In the genomic region with DNA sequence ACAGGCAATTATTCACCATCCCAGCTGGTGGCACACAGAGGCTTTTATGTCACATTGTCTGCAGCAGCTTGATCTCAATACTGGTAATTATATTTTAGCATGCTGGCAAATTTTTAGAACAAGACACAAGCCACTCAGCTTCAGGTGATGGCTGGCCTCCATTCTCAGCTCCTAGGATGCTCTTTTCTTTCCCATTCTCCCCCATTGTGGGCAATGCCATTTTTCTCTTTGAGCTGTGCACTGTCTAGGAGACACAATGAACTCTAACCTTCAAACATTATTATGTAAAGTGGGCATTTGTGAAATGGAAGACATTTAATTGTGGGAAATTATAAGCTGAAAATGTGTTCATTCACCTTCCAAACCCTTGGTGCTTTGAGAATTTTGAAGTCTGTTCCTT, we compare ENCODE assay signal across 18 mouse cellular contexts.
DNase-seq lines count a peak whose midpoint lies in the region; ATAC-seq and TF ChIP-seq lines count a peak whose summit lies in the region.
"Had no signal": no experiment of that assay in that cellular context is flagged by ENCODE, and none has a peak within 500 bp of the region (broad histone marks: within the 10 kb centered on the region; RNA-seq: fewer than 3 reads in every experiment).

No protein-coding gene starts in this region.

- TF ChIP-seq CTCF in brain, embryonic 14.5 days (IDR thresholded peaks at IDR 0.05; ENCODE audit: borderline replicate concordance, extremely low read depth, insufficient read depth, insufficient read length): no peak

- H3K36me3 ChIP-seq in forebrain, embryonic 11.5 days (ENCODE audit: control insufficient read depth, insufficient read depth, low read length): no peaks in the 10 kb centered on the region
- no peaks in the 10 kb centered on the region for H3K36me3 ChIP-seq in forebrain, embryonic 10.5 days (replicated peaks)
- no peaks in the 10 kb centered on the region for H3K36me3 ChIP-seq in midbrain, embryonic 11.5 days (ENCODE audit: control insufficient read depth, insufficient read depth, low read length)
- H3K36me3 ChIP-seq in midbrain, embryonic 16.5 days (ENCODE audit: control insufficient read depth, insufficient read depth, low read length): no peaks in the 10 kb centered on the region
- H3K36me3 ChIP-seq in liver, embryonic 12.5 days: no peaks in the 10 kb centered on the region
- H3K36me3 ChIP-seq: embryonic facial prominence, embryonic 10.5 days; heart, embryonic 12.5 days had no signal

- H3K27me3 ChIP-seq in forebrain, embryonic 11.5 days (ENCODE audit: control insufficient read depth, insufficient read depth, low read length): no peaks in the 10 kb centered on the region
- H3K27me3 ChIP-seq in forebrain, embryonic 10.5 days (ENCODE audit: poor library complexity, severe bottlenecking): peaks cover 30% of the 10 kb centered on the region; the same call in 1 of the 2 replicates
- H3K27me3 ChIP-seq in midbrain, embryonic 11.5 days (ENCODE audit: control insufficient read depth, insufficient read depth, low read length): no peaks in the 10 kb centered on the region
- H3K27me3 ChIP-seq in midbrain, embryonic 16.5 days (ENCODE audit: control insufficient read depth, insufficient read depth, low read depth, low read length): no peaks in the 10 kb centered on the region
- no peaks in the 10 kb centered on the region for H3K27me3 ChIP-seq in liver, embryonic 12.5 days (replicated peaks)
- H3K27me3 ChIP-seq: heart, embryonic 12.5 days had no signal

- H3K27ac ChIP-seq in forebrain, embryonic 11.5 days (ENCODE audit: low read depth, low read length): no peak overlapping the region
- no peak overlapping the region for H3K27ac ChIP-seq in forebrain, embryonic 10.5 days
- no peak overlapping the region for H3K27ac ChIP-seq in midbrain, embryonic 11.5 days (ENCODE audit: low read depth, low read length)
- H3K27ac ChIP-seq in midbrain, embryonic 16.5 days (ENCODE audit: low read length): no peak overlapping the region
- no peak overlapping the region for H3K27ac ChIP-seq in liver, embryonic 12.5 days
- H3K27ac ChIP-seq: embryonic facial prominence, embryonic 10.5 days had no signal

- H3K4me1 ChIP-seq in forebrain, embryonic 11.5 days (replicated peaks; ENCODE audit: control insufficient read depth, insufficient read depth, low read length): no peaks in the 10 kb centered on the region
- H3K4me1 ChIP-seq in forebrain, embryonic 10.5 days: peaks cover 13% of the 10 kb centered on the region
- H3K4me1 ChIP-seq in midbrain, embryonic 11.5 days (ENCODE audit: control insufficient read depth, insufficient read depth, low read length): no peaks in the 10 kb centered on the region
- no peaks in the 10 kb centered on the region for H3K4me1 ChIP-seq in midbrain, embryonic 16.5 days (ENCODE audit: control insufficient read depth, insufficient read depth, low read length)
- H3K4me1 ChIP-seq in liver, embryonic 12.5 days: no peaks in the 10 kb centered on the region
- H3K4me1 ChIP-seq: embryonic facial prominence, embryonic 10.5 days; heart, embryonic 12.5 days had no signal

- H3K9me3 ChIP-seq in forebrain, embryonic 11.5 days (ENCODE audit: control insufficient read depth, low read length): no peaks in the 10 kb centered on the region
- no peaks in the 10 kb centered on the region for H3K9me3 ChIP-seq in forebrain, embryonic 10.5 days
- H3K9me3 ChIP-seq in midbrain, embryonic 11.5 days (ENCODE audit: control insufficient read depth, low read length): no peaks in the 10 kb centered on the region
- H3K9me3 ChIP-seq in midbrain, embryonic 16.5 days (replicated peaks; ENCODE audit: control insufficient read depth, low read length, poor library complexity, severe bottlenecking): no peaks in the 10 kb centered on the region
- no peaks in the 10 kb centered on the region for H3K9me3 ChIP-seq in liver, embryonic 12.5 days (replicated peaks)
- H3K9me3 ChIP-seq: embryonic facial prominence, embryonic 10.5 days had no signal

- no peak overlapping the region for H3K9ac ChIP-seq in forebrain, embryonic 11.5 days (ENCODE audit: low read length)
- H3K9ac ChIP-seq in midbrain, embryonic 11.5 days (ENCODE audit: low read length): no peak overlapping the region
- no peak overlapping the region for H3K9ac ChIP-seq in midbrain, embryonic 16.5 days (ENCODE audit: low read depth, low read length)
- H3K9ac ChIP-seq in liver, embryonic 12.5 days: no peak overlapping the region
- H3K9ac ChIP-seq: heart, embryonic 12.5 days had no signal

- no peak overlapping the region for H3K4me2 ChIP-seq in forebrain, embryonic 11.5 days (ENCODE audit: low read depth, low read length, severe bottlenecking)
- no peak overlapping the region for H3K4me2 ChIP-seq in midbrain, embryonic 11.5 days
- no peak overlapping the region for H3K4me2 ChIP-seq in midbrain, embryonic 16.5 days (ENCODE audit: low read length)
- H3K4me2 ChIP-seq in liver, embryonic 12.5 days: no peak overlapping the region
- H3K4me2 ChIP-seq: heart, embryonic 12.5 days had no signal

- intact Hi-C loops in heart, postnatal 10 days (cut with DNase I): no loop called here

- TF ChIP-seq POLR2A in brain, embryonic 14.5 days (IDR thresholded peaks at IDR 0.05; ENCODE audit: borderline replicate concordance, extremely low read depth, insufficient read depth, insufficient read length, poor library complexity, severe bottlenecking): no peak

- no peak for DNase-seq in forebrain, embryonic 11.5 days (ENCODE audit: low spot score)
- DNase-seq in forebrain, embryonic 10.5 days (ENCODE audit: extremely low spot score, low spot score): no peak
- peak; percentile 21 for DNase-seq in heart, adult 11 months
- DNase-seq in heart, postnatal 10 days: no peak
- DNase-seq in midbrain, embryonic 11.5 days (ENCODE audit: low spot score, missing footprints): no peak
- peak; percentile 54 for DNase-seq in brain, embryonic 14.5 days (ENCODE audit: low read depth)
- DNase-seq: adrenal gland, postnatal 10 days; cerebellum, adult 11-12 months; cerebellum, adult 9-10 months; cerebellum, postnatal 25 days; gastrocnemius, postnatal 14 days; heart, postnatal 36 days; kidney, adult 2 months had no signal

- H3K4me3 ChIP-seq in forebrain, embryonic 11.5 days (ENCODE audit: low read depth, low read length): no peak overlapping the region
- no peak overlapping the region for H3K4me3 ChIP-seq in forebrain, embryonic 10.5 days
- H3K4me3 ChIP-seq in midbrain, embryonic 11.5 days (ENCODE audit: low read depth, low read length): no peak overlapping the region
- H3K4me3 ChIP-seq in midbrain, embryonic 16.5 days (ENCODE audit: low read depth, low read length): no peak overlapping the region
- no peak overlapping the region for H3K4me3 ChIP-seq in liver, embryonic 12.5 days
- H3K4me3 ChIP-seq: embryonic facial prominence, embryonic 10.5 days; heart, embryonic 12.5 days had no signal

- ATAC-seq in forebrain, embryonic 11.5 days (replicated peaks; ENCODE audit: low FRiP score): peak; percentile 78
- 0 out of 2 replicates have a peak, but pooled peaks have one; percentile 38 for ATAC-seq in midbrain, embryonic 11.5 days (ENCODE audit: low FRiP score)
- no peak for ATAC-seq in midbrain, embryonic 16.5 days
- no peak for ATAC-seq in liver, embryonic 12.5 days
- ATAC-seq: intestine, embryonic 16.5 days had no signal

Comparison
In these comparisons a context has a peak if more than half of its experiments do, and no peak if none do; other contexts are left out.
1. ATAC-seq: peak in forebrain, embryonic 11.5 days (single experiment) and midbrain, embryonic 11.5 days (single experiment); none in midbrain, embryonic 16.5 days (single experiment) and liver, embryonic 12.5 days (single experiment).
2. DNase-seq: peak in heart, adult 11 months (single experiment) and brain, embryonic 14.5 days (single experiment); none in forebrain, embryonic 11.5 days (single experiment), forebrain, embryonic 10.5 days (single experiment), heart, postnatal 10 days (0 of 2) and midbrain, embryonic 11.5 days (single experiment).